Mouse (Mus musculus): Measurements from ENCODE around the gene Cypt12.

Cypt12 gene

GRCm38 (mm10) chr3:17948299-17948698 lies at the start of gene Cypt12:
Gene Cypt12, plus strand, starts transcription at chr3:17948410.
- no peak for DNase-seq (ENCODE audit: low spot score in 2 of 2)

DNA sequence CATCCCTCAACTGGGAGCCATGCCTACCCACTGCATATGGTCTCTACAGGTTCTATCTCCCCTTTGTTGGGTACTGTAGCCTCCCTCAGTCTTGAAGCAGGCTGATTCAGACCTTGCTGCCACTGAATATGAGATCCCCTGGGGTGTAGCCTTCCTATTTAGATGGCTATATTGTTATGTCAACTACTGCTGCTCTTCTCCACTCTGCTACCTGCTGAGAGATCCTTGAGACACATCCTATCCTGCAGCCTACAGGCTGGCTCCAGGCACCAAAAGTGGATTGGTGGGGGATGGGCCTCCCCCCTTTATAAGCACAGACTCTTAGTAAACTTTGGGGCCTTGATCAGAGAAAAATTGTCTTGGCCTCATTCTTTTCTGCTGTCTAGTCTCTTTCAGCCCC lies 34.4 kb upstream of the Cypt12 start:
- no peak for DNase-seq (ENCODE audit: low spot score in 2 of 2)

GRCm38 (mm10) chr3:17940206-17940605 lies 8.0 kb upstream of the Cypt12 start:
- DNase-seq (ENCODE audit: low spot score in 2 of 2): no peak

All from natural killer cell, adult 2 months (primary cell).